Mouse (Mus musculus) adrenal gland, adult 18-20 months (tissue): ENCODE data around the gene Gm26602. TPM values are rescaled to one million over a fixed set of nuclear protein-coding genes. Genes with fewer than 3 reads are reported as not detected.
"Not testable (repeated sequence)": the region's sequence is repeated elsewhere in the genome, so short reads cannot be mapped to it uniquely, and the experiment has no call there.

ENCODE experiments used
- DNase-seq, 2 experiments: peaks; one replicate each; pipeline ENCODE4 v3.0.0; 2021 to 2022; ENCODE audit warnings: low spot score in 2 of 2
- microRNA-seq, 2 experiments: library from miRNA; unstranded; fragments of <30 nt; microRNA quantifications; one replicate each; pipeline ENCODE4 v1.2.0; 2021; ENCODE audit warnings: borderline number of aligned reads in 2 of 2
- total RNA-seq, 2 experiments: library from RNA; stranded (reverse); gene quantifications; 1 replicate in 1 of 2; 2 replicates in 1 of 2; pipeline ENCODE4 v1.2.3; 2021

The Gm26602 gene
- total RNA-seq, 2 experiments from 2014 or later: not detected

DNA sequence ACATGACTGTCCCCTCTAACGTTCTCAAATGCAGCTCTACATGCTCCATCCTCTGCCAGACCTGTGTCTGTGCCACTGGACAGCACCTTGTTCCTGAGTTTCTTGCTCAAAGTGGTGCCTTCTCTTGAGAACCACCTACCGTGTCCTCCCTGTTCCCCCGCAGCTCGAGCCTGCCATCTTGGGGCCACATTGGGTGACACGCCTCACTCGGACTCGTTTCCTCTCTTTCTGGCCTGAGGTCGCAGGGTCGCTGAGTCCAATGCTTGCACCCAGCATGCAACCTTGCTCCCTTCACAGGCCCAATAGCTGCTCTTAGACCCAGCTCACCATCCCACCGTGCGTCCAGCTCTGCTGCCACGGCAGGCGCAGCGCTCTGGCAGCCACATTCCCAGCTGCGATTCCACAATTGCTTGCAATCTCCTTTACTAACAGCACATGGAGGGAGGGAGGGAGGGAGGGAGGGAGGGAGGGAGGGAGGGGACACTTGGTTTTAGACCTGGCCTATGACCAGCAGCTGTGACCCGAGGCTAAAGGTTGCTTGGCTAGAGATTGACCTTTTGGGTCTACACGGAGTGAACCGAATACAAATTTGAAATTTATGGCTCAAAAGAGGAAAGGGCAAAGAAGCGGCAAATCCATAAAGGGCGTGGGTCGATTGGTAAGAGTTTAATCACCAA is 47.6 kb downstream of the Gm26602 start:
- peak; percentile 84 for DNase-seq

DNA sequence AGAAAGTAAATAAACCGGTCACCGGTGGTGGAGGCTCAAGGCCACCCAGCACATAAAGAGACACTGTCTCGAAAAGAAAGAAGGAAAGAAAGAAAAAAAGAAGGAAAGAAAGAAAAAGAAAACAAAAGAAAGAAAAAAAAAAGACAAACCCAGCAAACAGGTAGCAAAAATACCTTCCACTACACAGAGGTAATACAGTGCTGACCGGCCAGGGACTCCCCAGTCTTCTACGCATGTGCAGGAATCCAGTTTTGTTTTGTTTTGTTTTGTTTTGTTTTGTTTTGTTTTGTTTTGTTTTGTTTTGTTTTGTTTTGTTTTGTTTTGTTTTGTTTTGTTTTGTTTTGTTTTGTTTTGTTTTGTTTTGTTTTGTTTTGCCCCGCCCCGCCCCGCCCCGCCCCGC is 48.8 kb downstream of the Gm26602 start:
- DNase-seq: not testable (repeated sequence)

DNA sequence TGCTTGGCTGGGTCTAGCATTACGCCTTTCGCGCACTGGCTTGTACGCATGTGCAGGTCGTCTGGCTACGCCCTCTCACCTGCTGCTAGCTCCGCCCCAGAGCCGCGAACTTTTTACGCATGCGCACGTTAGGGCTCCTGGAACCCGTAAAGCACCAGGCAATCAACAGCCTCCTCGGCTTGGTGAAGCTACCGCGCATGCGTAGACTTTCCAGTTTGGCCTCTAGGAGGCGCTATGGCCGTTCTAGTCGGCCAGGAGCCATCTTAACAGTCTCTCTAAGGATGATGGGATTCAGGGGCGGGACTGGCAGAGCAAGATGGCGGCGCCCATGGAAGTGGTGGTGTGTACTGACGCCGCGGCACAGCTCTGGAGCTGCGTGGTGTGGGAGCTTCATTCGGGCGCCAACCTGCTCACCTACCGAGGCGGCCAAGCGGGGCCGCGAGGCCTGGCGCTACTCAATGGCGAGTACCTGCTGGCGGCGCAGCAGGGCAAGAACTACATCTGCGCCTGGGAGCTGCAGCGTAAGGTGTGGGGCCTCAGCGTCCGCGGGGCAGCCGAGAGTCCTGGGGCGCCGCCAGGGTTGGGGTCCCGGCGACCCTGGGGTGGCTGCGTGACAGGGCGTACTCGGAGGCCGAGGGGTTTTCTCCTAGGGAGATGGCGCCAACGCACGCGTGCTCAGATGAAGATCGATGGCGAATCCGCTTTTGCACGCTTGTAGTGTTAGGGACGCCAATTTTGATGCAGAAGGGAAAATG is 49.4 kb downstream of the Gm26602 start, which contains the start of gene Wdr18:
Gene Wdr18 (plus strand): TSS at position 306 of the 755 bp plus-strand sequence.
- peak; percentile 99 for DNase-seq

Small RNA genes lying within 50 kb of the gene (microRNA-seq; reads per million reads assigned to microRNA genes)
- 0 reads per million in 2 experiments for gene Mir6910

Other genes starting within 250 kb of the Gm26602 start
- not detected for gene Madcam1, start 246.3 kb upstream of the Gm26602 start, total RNA-seq
- 10 to 100 TPM; 29.6 to 34.4 TPM for gene Tpgs1, start 241.5 kb upstream of the Gm26602 start, total RNA-seq
- 100 to 1,000 TPM in 1 of 2 experiments, 10 to 100 TPM in 1; 87.6 to 120 TPM for gene Cdc34, start 228.7 kb upstream of the Gm26602 start, total RNA-seq
- 1 to 10 TPM; 1.2 to 1.3 TPM for gene Gzmm, start 221.8 kb upstream of the Gm26602 start, total RNA-seq
- 100 to 1,000 TPM; 618 to 637 TPM for gene Bsg, start 206.4 kb upstream of the Gm26602 start, total RNA-seq
- 1 to 10 TPM; 6.1 to 9.4 TPM for gene Hcn2, start 194.2 kb upstream of the Gm26602 start, total RNA-seq
- gene Polrmt, start 164.3 kb upstream of the Gm26602 start, total RNA-seq: 10 to 100 TPM; 53.0 to 59.0 TPM
- gene Fgf22, start 155.8 kb upstream of the Gm26602 start, total RNA-seq: under 1 TPM in 1 of 2 experiments, not detected in 1; 0.13 TPM
- 10 to 100 TPM; 47.4 to 51.1 TPM for gene Rnf126, start 143.9 kb upstream of the Gm26602 start, total RNA-seq
- gene Fstl3, start 133.6 kb upstream of the Gm26602 start, total RNA-seq: 10 to 100 TPM; 11.0 to 28.5 TPM
- gene Prss57, start 119.9 kb upstream of the Gm26602 start, total RNA-seq: not detected
- gene Palm, start 117.3 kb upstream of the Gm26602 start, total RNA-seq: 10 to 100 TPM; 59.4 to 62.2 TPM
- under 1 TPM; 0.60 to 0.74 TPM for gene Misp, start 89.9 kb upstream of the Gm26602 start, total RNA-seq
- gene Ptbp1, start 56.4 kb upstream of the Gm26602 start, total RNA-seq: 100 to 1,000 TPM; 301 to 357 TPM
- 1 to 10 TPM in 1 of 2 experiments, not detected in 1; 1.1 TPM for gene Prtn3, start 36.4 kb upstream of the Gm26602 start, total RNA-seq
- 1 to 10 TPM; 1.4 to 2.8 TPM for gene Plppr3, start 36.2 kb upstream of the Gm26602 start, total RNA-seq
- not detected for gene Elane, start 24.6 kb upstream of the Gm26602 start, total RNA-seq
- 1,000 to 10,000 TPM; 1,757 to 2,495 TPM for gene Cfd, start 20.0 kb upstream of the Gm26602 start, total RNA-seq
- 10 to 100 TPM; 32.7 to 40.7 TPM for gene Med16, start 1.9 kb upstream of the Gm26602 start, total RNA-seq
- gene Kiss1r, start 6.1 kb downstream of the Gm26602 start, total RNA-seq: 1 to 10 TPM; 1.0 to 2.2 TPM
- gene R3hdm4, start 10.4 kb downstream of the Gm26602 start, total RNA-seq: 100 to 1,000 TPM in 1 of 2 experiments, 10 to 100 TPM in 1; 92.0 to 107 TPM
- 1 to 10 TPM; 3.6 to 4.3 TPM for gene Arid3a, start 16.2 kb downstream of the Gm26602 start, total RNA-seq
- gene Wdr18, start 49.3 kb downstream of the Gm26602 start, total RNA-seq: 10 to 100 TPM; 37.2 to 40.1 TPM
- under 1 TPM in 1 of 2 experiments, not detected in 1; 0.19 TPM for gene Grin3b, start 59.9 kb downstream of the Gm26602 start, total RNA-seq
- gene Tmem259, start 73.5 kb downstream of the Gm26602 start, total RNA-seq: 100 to 1,000 TPM; 140 to 144 TPM
- 10 to 100 TPM; 28.5 to 49.0 TPM for gene Cnn2, start 77.7 kb downstream of the Gm26602 start, total RNA-seq
- gene Abca7, start 85.6 kb downstream of the Gm26602 start, total RNA-seq: 10 to 100 TPM; 20.6 to 22.3 TPM
- 1 to 10 TPM; 5.5 to 7.3 TPM for gene Arhgap45, start 105.8 kb downstream of the Gm26602 start, total RNA-seq
- 10 to 100 TPM; 86.3 to 94.3 TPM for gene Polr2e, start 128.9 kb downstream of the Gm26602 start, total RNA-seq
- 1,000 to 10,000 TPM; 1,091 to 1,886 TPM for gene Gpx4, start 136.3 kb downstream of the Gm26602 start, total RNA-seq
- 10 to 100 TPM; 31.0 to 41.4 TPM for gene Sbno2, start 194.7 kb downstream of the Gm26602 start, total RNA-seq
- 100 to 1,000 TPM; 154 to 158 TPM for gene Stk11, start 204.9 kb downstream of the Gm26602 start, total RNA-seq
- 1,000 to 10,000 TPM in 1 of 2 experiments, 100 to 1,000 TPM in 1; 593 to 1,133 TPM for gene Atp5d, start 227.8 kb downstream of the Gm26602 start, total RNA-seq
- 100 to 1,000 TPM; 129 to 266 TPM for gene Cbarp, start 230.0 kb downstream of the Gm26602 start, total RNA-seq
- gene Midn, start 237.4 kb downstream of the Gm26602 start, total RNA-seq: 10 to 100 TPM; 64.8 to 82.0 TPM